Mouse (Mus musculus) lung, postnatal 0 days (tissue): ENCODE results near the gene Cubn. TPM values are rescaled to one million over a fixed set of nuclear protein-coding genes. Genes with fewer than 3 reads are reported as not detected.

Source experiments
- ATAC-seq: fragments of 200-750 bp; cut with Nextera tagmentation; 2 replicates; pipeline ENCODE4 v1.8.0; 2017; ENCODE audit warnings: moderate library complexity
- DNase-seq: peaks from one replicate; pipeline ENCODE4 v3.0.0-alpha.2; 2016; ENCODE audit warnings: low spot score
- H3K27ac ChIP-seq: fragments of 300-500 bp; sonication (generic); 2 replicates; pipeline ENCODE4 v1.5.1; 2014; ENCODE audit warnings: antibody characterized with exemption, mild to moderate bottlenecking, low read length, mixed read lengths
- H3K27me3 ChIP-seq: fragments of 300-500 bp; sonication (generic); replicated peaks from 2 replicates; pipeline ENCODE4 v1.6.1; 2014; ENCODE audit warnings: low read length, mixed read lengths; ENCODE audit not compliant: insufficient read depth
- H3K36me3 ChIP-seq: fragments of 300-500 bp; sonication (generic); 2 replicates; pipeline ENCODE4 v1.6.1; 2014; ENCODE audit warnings: low read length, mixed read lengths; ENCODE audit not compliant: insufficient read depth
- H3K4me1 ChIP-seq: fragments of 300-500 bp; sonication (generic); 2 replicates; pipeline ENCODE4 v1.6.1; 2014; ENCODE audit warnings: antibody characterized with exemption, low read depth, low read length, mixed read lengths; ENCODE audit not compliant: insufficient read depth
- H3K4me2 ChIP-seq: fragments of 300-500 bp; sonication (generic); replicated peaks from 2 replicates; pipeline ENCODE4 v1.6.1; 2014; ENCODE audit warnings: low read depth, mild to moderate bottlenecking, low read length, moderate library complexity, mixed read lengths
- H3K4me3 ChIP-seq: fragments of 300-500 bp; sonication (generic); 2 replicates; pipeline ENCODE4 v1.5.1; 2014; ENCODE audit warnings: low read depth, low read length
- H3K9ac ChIP-seq: fragments of 300-500 bp; sonication (generic); replicated peaks from 2 replicates; pipeline ENCODE4 v1.6.1; 2014; ENCODE audit warnings: low read depth, mild to moderate bottlenecking
- H3K9me3 ChIP-seq: fragments of 300-500 bp; sonication (generic); 2 replicates; pipeline ENCODE4 v1.6.1; 2016; ENCODE audit warnings: low read length, mixed read lengths
- CTCF ChIP-seq: IDR thresholded peaks from 2 replicates; pipeline ENCODE4 v1.5.1; 2016; ENCODE audit warnings: antibody characterized with exemption, mild to moderate bottlenecking
- EP300 ChIP-seq: IDR thresholded peaks from 2 replicates; pipeline ENCODE4 v1.6.1; 2016; ENCODE audit warnings: antibody characterized with exemption, mild to moderate bottlenecking, control low read depth
- WGBS: fragments of 180-500 bp; shearing (Covaris S2); extraction: QIAGEN DNeasy Blood & Tissue Kit; methylation state at CpG from one replicate; pipeline ENCODE4 v1.1.7; 2014; 5-methylcytosine and 5-hydroxymethylcytosine counted together
- polyA plus RNA-seq: library from polyadenylated mRNA; unstranded; fragments of >200 nt; fragmentation: Nextera tagmentation; extraction: Ambion mirVana; gene quantifications from 2 replicates; pipeline ENCODE4 v1.2.1, GENCODE M21; 2015

The Cubn gene
- polyA plus RNA-seq, 1 experiment from 2014 or later: 0.24 TPM

GRCm38 (mm10) chr2:13450895-13451294 lies 40.7 kb downstream of the Cubn start:
- no peak for TF ChIP-seq CTCF
- no peak for TF ChIP-seq EP300
- Histone ChIP-seq H3K27me3 (no peaks in the 10 kb centered on the region), H3K27ac (no peak overlapping the region), H3K9me3 (no peaks in the 10 kb centered on the region), H3K4me2 (no peak overlapping the region), H3K36me3 (no peaks in the 10 kb centered on the region), H3K4me1 (no peaks in the 10 kb centered on the region), H3K9ac (no peak overlapping the region), H3K4me3 (no peak overlapping the region)
- ATAC-seq (no peak), DNase-seq (peak; percentile 7)
- WGBS: 61% methylated on average over 3 of the region's 3 CpGs

- no peak overlapping the region for H3K9ac ChIP-seq
- 56% methylated on average over 2 of the region's 2 CpGs for WGBS
- H3K4me2 ChIP-seq: no peak overlapping the region
- no peaks in the 10 kb centered on the region for H3K9me3 ChIP-seq
- H3K36me3 ChIP-seq: no peaks in the 10 kb centered on the region
- no peak overlapping the region for H3K4me3 ChIP-seq
- no peaks in the 10 kb centered on the region for H3K27me3 ChIP-seq
- no peak for TF ChIP-seq CTCF
- no peak for TF ChIP-seq EP300
- ATAC-seq: no peak
- H3K4me1 ChIP-seq: no peaks in the 10 kb centered on the region
- DNase-seq: no peak
- H3K27ac ChIP-seq: no peak overlapping the region
Measured at GRCm38 (mm10) chr2:13450470-13450869, 41.1 kb downstream of the Cubn start.

GRCm38 (mm10) chr2:13445156-13445555 lies 46.5 kb downstream of the Cubn start:
- DNase-seq (no peak), ATAC-seq (no peak)
- H3K9me3 ChIP-seq: no peaks in the 10 kb centered on the region
- no peak overlapping the region for H3K4me3 ChIP-seq
- TF ChIP-seq CTCF (no peak), EP300 (no peak)
- H3K27me3 ChIP-seq: no peaks in the 10 kb centered on the region
- no peak overlapping the region for H3K4me2 ChIP-seq
- H3K27ac ChIP-seq: no peak overlapping the region
- WGBS: 88% methylated on average over 4 of the region's 4 CpGs
- H3K4me1 ChIP-seq: no peaks in the 10 kb centered on the region
- H3K36me3 ChIP-seq: no peaks in the 10 kb centered on the region
- H3K9ac ChIP-seq: no peak overlapping the region

- Histone ChIP-seq H3K27ac (no peak overlapping the region), H3K9ac (no peak overlapping the region), H3K4me3 (no peak overlapping the region), H3K4me2 (no peak overlapping the region), H3K27me3 (no peaks in the 10 kb centered on the region), H3K9me3 (no peaks in the 10 kb centered on the region), H3K36me3 (no peaks in the 10 kb centered on the region), H3K4me1 (no peaks in the 10 kb centered on the region)
- WGBS: 78% methylated on average over 1 of the region's 1 CpGs
- TF ChIP-seq EP300: no peak
- peak; percentile 12 for DNase-seq
- no peak for ATAC-seq
Measured at GRCm38 (mm10) chr2:13438983-13439382, 52.6 kb downstream of the Cubn start.

- H3K9ac ChIP-seq: no peak overlapping the region
- H3K4me1 ChIP-seq: no peaks in the 10 kb centered on the region
- H3K4me3 ChIP-seq: no peak overlapping the region
- H3K9me3 ChIP-seq: no peaks in the 10 kb centered on the region
- no peaks in the 10 kb centered on the region for H3K36me3 ChIP-seq
- no peak for TF ChIP-seq EP300
- no peak for TF ChIP-seq CTCF
- H3K27ac ChIP-seq: no peak overlapping the region
- ATAC-seq: peak; percentile 37
- H3K27me3 ChIP-seq: no peaks in the 10 kb centered on the region
- peak; percentile 24 for DNase-seq
- H3K4me2 ChIP-seq: no peak overlapping the region
- WGBS: 86% methylated on average over 3 of the region's 3 CpGs
Measured at GRCm38 (mm10) chr2:13438275-13438845, 53.3 kb downstream of the Cubn start.

GRCm38 (mm10) chr2:13432002-13432401 lies 59.6 kb downstream of the Cubn start:
- H3K4me2 ChIP-seq: no peak overlapping the region
- no peaks in the 10 kb centered on the region for H3K27me3 ChIP-seq
- H3K9me3 ChIP-seq: no peaks in the 10 kb centered on the region
- H3K27ac ChIP-seq: no peak overlapping the region
- no peak for TF ChIP-seq EP300
- TF ChIP-seq CTCF: no peak
- ATAC-seq (no peak), DNase-seq (no peak)
- H3K4me1 ChIP-seq: no peaks in the 10 kb centered on the region
- H3K9ac ChIP-seq: no peak overlapping the region
- H3K36me3 ChIP-seq: no peaks in the 10 kb centered on the region
- no peak overlapping the region for H3K4me3 ChIP-seq
- WGBS: 78% methylated on average over 4 of the region's 4 CpGs
